Mouse (Mus musculus): ENCODE data around the gene Acan.

DNA sequence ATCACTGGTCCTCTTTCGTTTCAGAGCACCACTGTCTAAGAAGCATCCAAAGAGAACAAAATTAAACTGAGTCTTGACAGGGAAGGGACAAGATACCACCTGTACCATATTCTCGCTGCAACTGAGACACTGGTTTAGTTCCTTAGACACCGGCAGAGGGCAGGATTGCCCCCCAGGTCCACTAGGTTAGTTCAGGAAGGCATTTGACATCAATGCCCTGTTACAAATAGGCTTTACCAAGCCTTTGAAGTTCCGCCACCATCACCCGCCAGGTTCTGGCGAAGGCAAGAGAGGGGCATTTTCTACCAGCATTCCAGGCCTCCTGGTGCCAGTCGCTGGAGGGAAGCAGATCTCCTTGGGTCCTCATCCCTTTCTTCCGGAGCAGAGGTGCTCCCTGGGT is 76.6 kb downstream of the Acan start:
- TF ChIP-seq POLR2AphosphoS2 (IDR thresholded peaks at IDR 0.05; ENCODE audit: insufficient read length, low read depth) (no peak), SRF (IDR thresholded peaks at IDR 0.05; ENCODE audit: control insufficient read depth, insufficient read length, low read depth) (no peak), POLR2A (IDR thresholded peaks at IDR 0.05; ENCODE audit: insufficient read length, low read depth) (no peak), E2F4 (IDR thresholded peaks at IDR 0.05; ENCODE audit: insufficient read depth) (no peak), MYOD1 (IDR thresholded peaks at IDR 0.05; ENCODE audit: control insufficient read depth in 1 of 3, insufficient read length in 2 of 3, low read depth in 2 of 3) (no peak), USF1 (IDR thresholded peaks at IDR 0.05; ENCODE audit: low read depth) (no peak), MYOG (IDR thresholded peaks at IDR 0.05; ENCODE audit: control insufficient read depth in 1 of 3, insufficient read depth in 1 of 3, insufficient read length in 2 of 3, low read depth in 2 of 3) (no peak), MAX (IDR thresholded peaks at IDR 0.05; ENCODE audit: low read depth) (no peak), REST (IDR thresholded peaks at IDR 0.05; ENCODE audit: insufficient read depth, insufficient read length) (no peak), TCF3 (IDR thresholded peaks at IDR 0.05; ENCODE audit: insufficient read length, low read depth) (no peak), CEBPB (IDR thresholded peaks at IDR 0.05; ENCODE audit: insufficient read depth, poor library complexity, severe bottlenecking) (no peak)

Data from myocyte (in vitro differentiated cells).